Mouse (Mus musculus) heart, postnatal 0 days (tissue): ENCODE results near the gene Zkscan1. TPM values are rescaled to one million over a fixed set of nuclear protein-coding genes. Genes with fewer than 3 reads are reported as not detected.

ENCODE experiments used
- ATAC-seq: fragments of 200-750 bp; cut with Nextera tagmentation; 2 replicates; pipeline ENCODE4 v1.8.0; 2017; ENCODE audit warnings: low read depth, moderate number of reproducible peaks, moderate library complexity; ENCODE audit not compliant: insufficient read depth
- DNase-seq: peaks from one replicate; pipeline ENCODE4 v3.0.0-alpha.2; 2016; ENCODE audit warnings: low spot score
- H3K27ac ChIP-seq: fragments of 300-500 bp; sonication (generic); 2 replicates; pipeline ENCODE4 v1.5.1; 2014; ENCODE audit warnings: low read depth, mild to moderate bottlenecking
- H3K27me3 ChIP-seq: fragments of 300-500 bp; sonication (generic); 2 replicates; pipeline ENCODE4 v1.6.1; 2014; ENCODE audit warnings: low read length, mixed read lengths; ENCODE audit not compliant: control insufficient read depth, insufficient read depth
- H3K36me3 ChIP-seq: fragments of 300-500 bp; sonication (generic); replicated peaks from 2 replicates; pipeline ENCODE4 v1.6.1; 2014; ENCODE audit warnings: low read length, mixed read lengths; ENCODE audit not compliant: control insufficient read depth, insufficient read depth
- H3K4me1 ChIP-seq: fragments of 300-500 bp; sonication (generic); 2 replicates; pipeline ENCODE4 v1.6.1; 2014; ENCODE audit warnings: antibody characterized with exemption; ENCODE audit not compliant: control insufficient read depth, insufficient read depth
- H3K4me2 ChIP-seq: fragments of 300-500 bp; sonication (generic); 2 replicates; pipeline ENCODE4 v1.6.1; 2014; ENCODE audit warnings: low read depth, mild to moderate bottlenecking, low read length, moderate library complexity
- H3K4me3 ChIP-seq: fragments of 300-500 bp; sonication (generic); 2 replicates; pipeline ENCODE4 v1.5.1; 2014; ENCODE audit warnings: low read depth, low read length
- H3K9ac ChIP-seq: fragments of 300-500 bp; sonication (generic); replicated peaks from 2 replicates; pipeline ENCODE4 v1.6.1; 2014; ENCODE audit warnings: low read depth, low read length, mixed read lengths
- H3K9me3 ChIP-seq: fragments of 300-500 bp; sonication (generic); replicated peaks from 2 replicates; pipeline ENCODE4 v1.6.1; 2016; ENCODE audit warnings: low read length; ENCODE audit not compliant: control insufficient read depth
- CTCF ChIP-seq: IDR thresholded peaks from 2 replicates; pipeline ENCODE4 v1.5.1; 2016; ENCODE audit warnings: antibody characterized with exemption, control low read depth, low read depth
- EP300 ChIP-seq: IDR thresholded peaks from 2 replicates; pipeline ENCODE4 v1.6.1; 2016; ENCODE audit warnings: antibody characterized with exemption, low read depth
- WGBS: fragments of 180-500 bp; shearing (Covaris S2); extraction: QIAGEN DNeasy Blood & Tissue Kit; methylation state at CpG from one replicate; pipeline ENCODE4 v1.1.7; 2014; 5-methylcytosine and 5-hydroxymethylcytosine counted together
- polyA plus RNA-seq: library from polyadenylated mRNA; unstranded; fragments of >200 nt; fragmentation: Nextera tagmentation; extraction: Ambion mirVana; gene quantifications from 2 replicates; pipeline ENCODE4 v1.2.1, GENCODE M21; 2015
- total RNA-seq: library from RNA; depleted of rRNA; stranded (reverse); fragments of >200 nt; gene quantifications from 2 replicates; pipeline ENCODE4 v1.2.3, GENCODE M21; 2014; ENCODE audit warnings: low replicate concordance

Zkscan1 gene
- total and polyA plus RNA-seq, 2 experiments from 2014 or later: 6.5 to 19.1 TPM

DNA sequence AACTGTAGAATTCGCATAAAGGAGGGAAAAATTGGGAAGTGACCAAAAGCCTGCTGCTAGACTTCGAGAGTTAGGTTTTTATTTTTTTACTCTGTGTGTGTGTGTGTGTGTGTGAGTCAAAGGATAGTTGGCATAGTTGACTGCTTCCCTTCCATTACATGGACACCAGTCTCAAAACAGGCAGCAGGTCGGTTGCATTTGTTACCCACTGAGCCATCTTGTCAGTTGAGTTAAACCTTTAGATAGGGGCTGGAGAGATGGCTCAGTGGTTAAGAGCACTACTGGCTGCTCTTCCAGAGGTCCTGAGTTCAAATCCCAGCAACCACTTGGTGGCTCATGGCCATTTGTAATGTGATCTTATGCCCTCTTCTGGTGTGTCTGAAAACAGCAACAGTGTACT lies 33.2 kb downstream of the Zkscan1 start:
- ATAC-seq (no peak), DNase-seq (no peak)
- no peak overlapping the region for H3K9ac ChIP-seq
- TF ChIP-seq CTCF (no peak), EP300 (no peak)
- peaks cover 7% of the 10 kb centered on the region; the same call in 1 of the 2 replicates for H3K36me3 ChIP-seq
- 0 out of 2 replicates have a peak, but pooled peaks cover 9% of the 10 kb centered on the region for H3K4me1 ChIP-seq
- H3K4me3 ChIP-seq: peak overlapping the region; percentile 78
- peak overlapping the region; percentile 95; the same call in 1 of the 2 replicates for H3K27ac ChIP-seq
- no peaks in the 10 kb centered on the region for H3K27me3 ChIP-seq
- 56% methylated on average over 3 of the region's 3 CpGs for WGBS
- no peaks in the 10 kb centered on the region for H3K9me3 ChIP-seq
- peak overlapping the region; percentile 77 for H3K4me2 ChIP-seq

DNA sequence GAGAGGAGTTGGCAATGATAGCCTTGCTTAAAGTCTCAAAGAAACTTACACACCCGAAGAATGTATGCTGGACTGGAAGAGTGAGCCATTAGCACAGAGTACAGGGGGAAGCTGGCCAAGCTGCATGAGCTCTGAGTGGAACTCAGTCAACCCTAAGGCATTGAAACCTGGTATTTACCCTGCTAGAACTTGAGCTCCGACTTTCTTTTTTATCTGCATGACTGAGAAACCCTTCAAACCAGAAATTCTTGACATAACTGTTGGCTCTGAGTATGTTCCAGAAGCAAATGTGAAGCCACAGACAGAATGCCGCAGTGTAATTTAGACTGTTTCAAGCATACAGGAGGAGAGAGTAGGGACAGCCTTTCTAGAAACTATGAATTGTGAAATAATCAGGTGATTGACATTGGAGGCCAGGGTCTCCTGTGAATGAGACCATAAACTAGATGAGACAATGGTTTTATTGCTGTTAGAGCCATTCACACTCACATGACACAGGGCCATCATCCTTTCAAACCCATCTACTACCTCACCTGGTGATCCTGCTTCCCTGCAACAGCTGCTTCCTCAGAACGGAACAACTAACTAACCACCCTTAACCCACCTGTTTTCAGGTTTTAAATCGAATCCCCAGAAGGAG lies 47.7 kb downstream of the Zkscan1 start:
- no peak overlapping the region for H3K4me2 ChIP-seq
- peaks cover 78% of the 10 kb centered on the region for H3K36me3 ChIP-seq
- WGBS: 77% methylated on average over 5 of the region's 5 CpGs
- no peak for ATAC-seq
- H3K27ac ChIP-seq: no peak overlapping the region
- no peaks in the 10 kb centered on the region for H3K9me3 ChIP-seq
- no peak for TF ChIP-seq EP300
- TF ChIP-seq CTCF: no peak
- H3K4me3 ChIP-seq: no peak overlapping the region
- H3K9ac ChIP-seq: no peak overlapping the region
- H3K27me3 ChIP-seq: no peaks in the 10 kb centered on the region
- no peak for DNase-seq
- H3K4me1 ChIP-seq: no peaks in the 10 kb centered on the region

DNA sequence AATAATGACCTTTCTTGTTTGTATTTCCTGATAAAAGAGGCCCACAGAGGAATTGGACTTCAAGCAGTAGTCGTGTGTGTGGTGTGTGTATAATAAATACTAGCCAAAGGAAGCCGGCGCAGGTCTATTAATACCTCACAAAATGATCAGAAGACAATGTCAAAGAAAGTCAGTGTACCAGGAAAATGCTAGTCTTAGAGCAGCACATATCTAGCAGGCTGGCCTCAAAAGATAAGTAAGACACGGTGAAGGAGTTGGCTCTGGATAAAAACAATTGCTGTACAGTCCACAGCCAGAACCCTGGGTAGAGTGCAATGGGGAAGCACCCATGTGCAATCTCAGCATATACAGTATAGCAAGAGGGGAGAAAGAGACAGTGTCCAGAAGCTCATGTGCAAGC lies 52.4 kb downstream of the Zkscan1 start:
- Histone ChIP-seq H3K36me3 (peaks cover 37% of the 10 kb centered on the region), H3K27me3 (no peaks in the 10 kb centered on the region), H3K9ac (no peak overlapping the region), H3K4me2 (no peak overlapping the region), H3K4me3 (no peak overlapping the region), H3K9me3 (no peaks in the 10 kb centered on the region), H3K27ac (no peak overlapping the region), H3K4me1 (no peaks in the 10 kb centered on the region)
- WGBS: 45% methylated on average over 4 of the region's 4 CpGs
- ATAC-seq: no peak
- TF ChIP-seq CTCF: no peak
- TF ChIP-seq EP300: no peak
- no peak for DNase-seq

DNA sequence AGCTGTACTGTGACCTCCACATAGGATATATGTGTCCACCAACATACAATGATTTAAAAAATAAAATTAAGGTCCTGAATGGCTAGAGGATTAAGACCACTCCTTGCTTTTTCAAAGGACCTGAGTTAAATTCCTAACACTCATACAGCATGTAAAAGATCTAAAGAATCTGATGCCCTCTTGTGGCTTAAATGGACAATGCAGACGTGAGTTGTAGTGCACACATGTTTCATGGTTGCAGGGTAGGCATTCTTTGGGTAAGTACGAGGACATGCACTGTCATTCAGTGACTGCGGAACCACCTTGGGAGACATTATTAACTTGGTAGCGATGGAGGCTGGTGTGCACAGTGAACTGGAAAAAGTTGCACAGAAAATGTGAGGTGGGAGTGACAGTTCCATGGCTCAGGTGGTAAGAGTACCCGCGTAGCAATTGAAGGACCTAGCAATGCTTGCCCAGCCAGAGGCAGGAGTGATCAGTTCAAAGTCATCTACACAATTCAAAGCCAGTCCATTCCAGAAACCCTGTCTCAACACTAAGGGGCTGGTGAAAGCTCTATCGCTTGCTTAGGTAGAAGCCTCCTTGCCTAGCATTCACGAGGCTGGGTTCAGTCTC lies 53.2 kb downstream of the Zkscan1 start:
- Histone ChIP-seq H3K27ac (no peak overlapping the region), H3K4me3 (no peak overlapping the region), H3K9ac (no peak overlapping the region), H3K4me1 (no peaks in the 10 kb centered on the region), H3K36me3 (peaks cover 32% of the 10 kb centered on the region), H3K27me3 (no peaks in the 10 kb centered on the region), H3K9me3 (no peaks in the 10 kb centered on the region), H3K4me2 (no peak overlapping the region)
- ATAC-seq: peak; percentile 51; the same call in 1 of the 2 replicates
- TF ChIP-seq CTCF (peak; percentile 68), EP300 (no peak)
- WGBS: 55% methylated on average over 8 of the region's 8 CpGs
- DNase-seq: peak; percentile 70

DNA sequence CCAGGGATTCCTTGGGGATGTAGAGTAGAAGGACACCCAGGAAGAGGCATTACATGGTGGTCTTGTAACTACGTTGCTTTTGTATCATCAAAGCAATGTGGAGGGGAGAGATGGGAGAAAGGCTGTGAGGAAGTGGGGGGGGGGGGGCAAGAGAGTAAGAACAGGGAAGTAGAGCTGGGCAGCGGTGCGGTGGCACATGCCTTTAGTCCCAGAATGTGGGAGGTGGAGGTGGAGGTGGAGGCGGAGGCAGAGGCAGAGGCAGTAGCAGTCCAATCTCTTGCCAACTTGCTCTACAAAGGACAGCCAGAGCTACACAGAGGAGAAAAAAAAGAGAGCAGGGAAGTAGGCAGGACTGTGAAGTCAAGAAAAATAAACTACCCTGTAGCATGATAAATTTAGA lies 53.7 kb downstream of the Zkscan1 start:
- TF ChIP-seq EP300 (no peak), CTCF (no peak)
- no peaks in the 10 kb centered on the region for H3K4me1 ChIP-seq
- H3K36me3 ChIP-seq: peaks cover 31% of the 10 kb centered on the region
- ATAC-seq (no peak), DNase-seq (no peak)
- H3K27me3 ChIP-seq: no peaks in the 10 kb centered on the region
- no peaks in the 10 kb centered on the region for H3K9me3 ChIP-seq
- H3K4me2 ChIP-seq: no peak overlapping the region
- no peak overlapping the region for H3K9ac ChIP-seq
- 52% methylated on average over 4 of the region's 4 CpGs for WGBS
- H3K27ac ChIP-seq: no peak overlapping the region
- no peak overlapping the region for H3K4me3 ChIP-seq
